Mouse (Mus musculus): Measurements from ENCODE around the gene Aatf. TPM values are rescaled to one million over a fixed set of nuclear protein-coding genes. Genes with fewer than 3 reads are reported as not detected.
A peak's percentile ranks its signal among the peaks of the same experiment; 100 is the strongest.

The Aatf gene
- total RNA-seq, 2 experiments from 2014 or later = 19.8 to 21.6 TPM

GRCm38 (mm10) chr11:84522577-84523320 lies 9.4 kb upstream of the Aatf start:
- peak; percentile 70 to 79 for DNase-seq (ENCODE audit: low spot score in 2 of 2)

GRCm38 (mm10) chr11:84521751-84522299 lies 8.5 kb upstream of the Aatf start:
- no peak for DNase-seq (ENCODE audit: low spot score in 2 of 2)

GRCm38 (mm10) chr11:84521071-84521390 lies 7.7 kb upstream of the Aatf start:
- DNase-seq (ENCODE audit: low spot score in 2 of 2) = no peak

- DNase-seq (ENCODE audit: low spot score in 2 of 2) = no peak
Measured at GRCm38 (mm10) chr11:84520269-84521070, 7.1 kb upstream of the Aatf start.

- DNase-seq (ENCODE audit: low spot score in 2 of 2) = no peak
Measured at GRCm38 (mm10) chr11:84519576-84520268, 6.4 kb upstream of the Aatf start.

DNA sequence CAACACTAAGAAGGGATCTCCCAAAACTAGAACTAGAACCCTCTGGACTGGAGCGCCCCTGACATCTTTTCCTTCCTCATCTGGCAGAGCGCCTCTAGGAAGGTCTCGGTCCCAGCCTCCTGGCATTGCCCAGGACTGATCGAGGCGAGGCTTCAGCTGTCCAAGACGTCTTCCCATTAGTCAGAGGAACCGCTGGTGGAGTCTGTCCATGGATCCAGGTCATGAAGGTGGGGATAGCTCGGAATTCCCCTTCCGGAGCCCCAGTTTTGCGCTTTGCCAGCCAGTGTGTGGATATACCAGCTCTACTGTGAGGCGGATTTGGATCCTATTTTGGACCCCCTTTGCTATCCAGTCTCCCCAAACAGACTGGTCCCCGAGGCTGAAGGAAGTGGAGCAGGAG lies 5.7 kb upstream of the Aatf start:
- no peak for DNase-seq (ENCODE audit: low spot score in 2 of 2)

- no peak for DNase-seq (ENCODE audit: low spot score in 2 of 2)
Measured at GRCm38 (mm10) chr11:84518261-84518660, 4.9 kb upstream of the Aatf start.

DNA sequence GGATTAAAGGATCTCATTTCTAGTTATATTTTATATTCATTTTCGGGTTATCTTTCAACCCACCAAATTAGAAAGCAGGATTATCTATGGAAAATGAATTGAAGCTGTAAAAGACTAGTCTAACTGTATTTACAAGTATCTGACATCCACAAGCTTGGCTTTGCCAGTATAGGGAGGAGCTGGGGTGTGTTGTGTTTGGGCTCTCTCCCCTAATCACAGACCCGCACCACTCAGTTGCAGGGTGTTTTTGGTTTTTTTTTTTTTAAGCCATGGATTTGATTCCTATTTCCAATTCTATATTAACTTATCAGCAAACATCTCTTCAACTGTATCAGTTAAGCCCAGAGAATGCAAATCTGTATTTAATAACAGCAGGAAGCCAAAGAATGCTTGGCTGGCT lies 4.1 kb upstream of the Aatf start:
- no peak for DNase-seq (ENCODE audit: low spot score in 2 of 2)

DNA sequence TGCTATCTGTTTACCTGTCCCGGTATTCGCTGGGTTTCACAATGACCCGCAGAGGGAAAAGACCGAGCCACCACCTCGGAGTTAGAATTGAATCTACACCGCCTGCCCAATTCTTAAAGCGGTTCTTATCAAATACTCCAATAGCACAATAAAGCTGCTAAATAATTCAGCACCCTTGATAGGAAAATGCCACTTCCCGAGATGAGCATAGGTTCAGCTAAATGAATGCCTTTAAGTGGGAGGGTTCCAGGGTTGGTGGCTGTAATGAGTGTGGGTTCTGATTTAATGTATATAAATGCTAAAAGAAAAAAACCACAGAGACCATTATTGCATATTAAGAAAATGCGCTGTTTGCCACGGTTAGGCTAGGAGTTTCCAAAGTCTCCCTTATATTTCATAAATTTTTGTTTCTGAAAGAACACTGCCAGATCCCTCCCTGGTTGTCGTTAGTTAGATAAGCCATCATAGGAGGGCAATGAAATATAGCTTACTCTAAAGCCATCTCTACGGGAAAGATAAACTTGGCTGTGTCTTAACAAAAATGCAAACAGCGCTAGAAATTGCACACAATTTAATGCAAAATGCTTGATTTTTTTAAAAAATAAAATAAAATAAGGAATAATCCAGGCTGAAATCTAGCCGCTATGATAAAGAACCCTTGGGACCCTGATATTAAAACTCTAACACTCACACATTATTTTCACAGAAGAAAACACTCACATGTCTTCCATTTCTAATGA lies 3.3 kb upstream of the Aatf start:
- no peak for DNase-seq (ENCODE audit: low spot score in 2 of 2)

DNA sequence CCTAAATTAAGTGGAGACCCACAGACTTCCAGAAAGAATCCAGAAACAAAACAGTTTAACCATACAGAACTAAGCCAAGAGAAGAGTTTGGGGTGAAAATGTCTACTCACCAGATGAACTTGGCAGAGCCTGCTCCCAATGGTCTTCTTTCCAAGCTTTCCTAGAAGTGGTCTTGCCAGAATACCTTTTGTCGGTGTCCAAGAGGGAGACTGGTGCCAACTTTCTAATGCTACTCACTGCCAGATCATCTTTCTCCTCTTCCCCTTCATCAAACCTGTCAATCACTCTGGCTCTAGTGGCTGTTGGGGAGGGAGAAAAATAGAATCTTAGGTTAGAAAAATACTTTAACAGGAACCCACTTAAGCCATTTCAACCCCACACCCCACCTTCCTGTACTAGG lies 1.3 kb downstream of the Aatf start:
- no peak for DNase-seq (ENCODE audit: low spot score in 2 of 2)

DNA sequence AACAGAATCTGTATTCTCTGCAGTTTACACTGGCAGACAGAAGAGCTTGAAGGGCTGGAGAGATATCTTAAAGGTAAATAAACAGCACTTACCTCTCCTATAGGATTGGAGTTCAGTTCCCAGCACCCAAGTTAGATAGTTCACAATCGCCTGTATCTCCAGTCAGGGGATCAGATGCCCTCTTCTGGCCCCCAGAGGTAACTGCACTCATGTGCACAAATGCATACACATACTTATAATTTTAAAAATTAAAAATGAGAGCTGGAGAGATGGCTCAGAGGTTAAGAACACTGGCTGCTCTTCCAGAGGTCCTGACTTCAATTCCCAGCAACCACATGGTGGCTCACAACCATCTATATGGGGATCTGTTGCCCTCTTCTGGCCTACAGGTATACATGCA lies 9.0 kb downstream of the Aatf start:
- no peak for DNase-seq (ENCODE audit: low spot score in 2 of 2)

DNA sequence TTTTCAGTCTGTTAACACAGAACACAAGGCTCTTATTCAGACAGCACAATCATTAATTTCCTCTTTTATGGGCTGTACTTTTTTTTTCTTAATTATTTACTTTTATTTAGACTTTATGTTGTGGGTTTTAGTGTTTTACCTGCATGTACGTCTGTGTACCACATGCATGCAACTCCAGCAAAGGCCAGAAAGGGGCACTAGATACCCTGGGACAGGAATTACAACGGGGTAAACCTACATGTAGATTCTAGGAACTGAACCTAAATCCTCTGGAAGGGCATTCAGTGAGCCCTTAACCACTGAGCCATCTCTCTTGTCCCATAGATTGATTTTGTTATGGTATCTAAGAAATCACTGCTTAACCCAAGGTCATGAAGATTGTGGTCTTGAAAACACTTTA lies 15.4 kb downstream of the Aatf start:
- no peak for DNase-seq (ENCODE audit: low spot score in 2 of 2)

DNA sequence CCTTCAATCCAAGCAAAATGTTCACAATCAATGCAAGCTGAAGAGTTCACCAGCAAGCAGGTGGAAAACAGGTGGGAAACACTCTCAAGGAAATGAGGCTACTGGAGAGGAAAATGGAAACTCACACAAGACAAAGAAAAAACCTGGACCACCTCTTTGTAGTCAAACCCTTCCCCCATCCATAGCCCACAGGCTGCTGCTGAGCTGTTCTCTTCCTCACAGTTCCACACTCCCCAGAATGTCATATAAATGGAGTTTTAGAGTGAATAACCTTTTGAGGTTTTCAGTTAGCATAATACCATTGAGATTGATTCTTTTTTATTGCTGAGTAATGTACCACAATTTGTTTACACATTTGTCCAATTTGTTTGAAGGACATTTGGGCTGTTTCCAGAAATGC lies 16.4 kb downstream of the Aatf start:
- DNase-seq (ENCODE audit: low spot score in 2 of 2) = no peak

- DNase-seq (ENCODE audit: low spot score in 2 of 2) = no peak
Measured at GRCm38 (mm10) chr11:84495774-84496173, 17.5 kb downstream of the Aatf start.

DNA sequence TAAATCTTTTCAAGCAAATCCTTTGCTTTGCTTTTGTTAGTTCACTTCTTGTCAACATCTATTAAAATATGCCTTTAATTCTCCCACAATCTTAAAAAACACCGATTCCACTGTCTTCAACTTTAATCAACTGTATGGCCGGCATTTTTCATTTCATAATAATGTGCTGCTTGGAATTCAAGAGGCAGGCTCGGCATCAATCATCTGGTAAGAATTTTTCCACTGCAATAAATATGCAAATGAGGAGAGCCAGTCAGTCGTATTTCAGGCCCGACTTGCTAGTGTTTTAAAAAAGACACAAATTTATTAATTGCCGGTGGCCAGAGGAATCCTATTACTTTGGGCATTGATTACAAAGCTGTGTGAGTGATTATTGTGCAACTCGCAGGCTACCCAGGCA lies 31.7 kb downstream of the Aatf start:
- no peak for DNase-seq (ENCODE audit: low spot score in 2 of 2)

- no peak for DNase-seq (ENCODE audit: low spot score in 2 of 2)
Measured at GRCm38 (mm10) chr11:84480451-84480850, 32.9 kb downstream of the Aatf start.

- no peak for DNase-seq (ENCODE audit: low spot score in 2 of 2)
Measured at GRCm38 (mm10) chr11:84476641-84477040, 36.7 kb downstream of the Aatf start.

- no peak for DNase-seq (ENCODE audit: low spot score in 2 of 2)
Measured at GRCm38 (mm10) chr11:84475991-84476390, 37.3 kb downstream of the Aatf start.

DNA sequence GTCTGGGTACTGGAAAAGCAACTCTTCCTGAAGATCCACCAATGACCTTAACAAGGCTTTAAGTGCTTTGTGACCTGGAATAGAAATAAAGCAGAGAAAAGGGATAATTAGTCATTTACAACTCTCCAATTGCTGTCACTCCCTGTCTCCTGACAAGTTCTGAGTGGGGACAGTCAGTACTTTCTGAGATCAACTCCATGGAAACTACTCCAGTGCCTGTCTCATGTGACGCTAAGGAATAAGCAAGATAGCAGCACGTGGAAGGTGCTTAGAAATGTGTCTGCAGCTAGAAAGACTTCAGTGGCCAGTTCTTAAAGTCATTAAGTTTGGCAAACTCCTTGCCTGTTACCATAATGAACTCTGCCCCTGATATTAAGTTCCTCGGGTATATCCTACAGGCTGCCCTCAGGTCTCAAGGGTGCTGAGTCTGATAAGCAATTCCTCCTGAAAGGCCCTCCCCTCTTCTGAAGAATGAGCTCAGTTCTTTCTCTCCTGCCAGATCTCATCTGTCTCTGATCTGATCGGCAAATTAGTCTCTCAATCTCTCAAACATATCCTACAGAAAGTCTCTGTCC lies 40.1 kb downstream of the Aatf start:
- no peak for DNase-seq (ENCODE audit: low spot score in 2 of 2)

- DNase-seq (ENCODE audit: low spot score in 2 of 2) = no peak
Measured at GRCm38 (mm10) chr11:84464571-84464970, 48.8 kb downstream of the Aatf start.

DNA sequence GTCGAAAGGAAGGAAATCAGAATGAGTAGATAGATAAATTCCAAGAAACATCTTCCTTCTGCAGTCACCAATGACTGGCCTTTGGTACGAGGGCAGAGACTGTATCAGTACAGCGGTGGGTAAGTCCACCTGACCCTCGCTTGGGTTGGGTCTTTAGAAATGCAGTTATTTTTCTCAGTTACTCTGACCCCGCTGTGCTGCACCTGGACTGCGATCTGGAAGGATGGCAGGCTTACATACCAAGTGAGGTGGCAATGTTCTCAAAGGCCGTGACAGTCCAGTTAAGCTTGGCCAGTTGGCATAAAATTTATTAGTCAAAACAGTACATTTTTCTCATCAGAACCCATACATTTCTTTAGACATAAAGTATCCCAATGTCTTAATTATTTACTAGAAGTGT lies 59.4 kb downstream of the Aatf start:
- DNase-seq (ENCODE audit: low spot score in 2 of 2) = no peak

Measured in adrenal gland, adult 18-20 months (tissue).